Comparison of ENCODE assay signal across 27 mouse cellular contexts in genomic region chr8:98659287-98659686, GRCm38 (mm10).
"Had no signal": no experiment of that assay in that cellular context is flagged by ENCODE, and none has a peak within 500 bp of the region (broad histone marks: within the 10 kb centered on the region; RNA-seq: fewer than 3 reads in every experiment).

No protein-coding gene starts in this region.

- H3K4me3 ChIP-seq: embryonic facial prominence, embryonic 10.5 days; embryonic facial prominence, embryonic 12.5 days; embryonic facial prominence, embryonic 13.5 days; embryonic facial prominence, embryonic 15.5 days; erythroblast, embryonic 14.5 days; forebrain, embryonic 10.5 days; forebrain, embryonic 12.5 days; forebrain, embryonic 13.5 days; forebrain, embryonic 15.5 days; gastrocnemius, adult 2 months had no signal

- H3K27ac ChIP-seq: embryonic facial prominence, embryonic 10.5 days; embryonic facial prominence, embryonic 12.5 days; embryonic facial prominence, embryonic 13.5 days; embryonic facial prominence, embryonic 15.5 days; forebrain, embryonic 10.5 days; forebrain, embryonic 12.5 days; forebrain, embryonic 13.5 days; forebrain, embryonic 15.5 days; gastrocnemius, adult 2 months had no signal

- H3K9ac ChIP-seq: embryonic facial prominence, embryonic 12.5 days; embryonic facial prominence, embryonic 13.5 days; embryonic facial prominence, embryonic 15.5 days; forebrain, embryonic 12.5 days; forebrain, embryonic 13.5 days; forebrain, embryonic 15.5 days; forebrain, postnatal 0 days had no signal

- ATAC-seq: forebrain, embryonic 13.5 days; forebrain, embryonic 14.5 days; forebrain, embryonic 15.5 days; forebrain, embryonic 16.5 days; forebrain, postnatal 0 days had no signal

- DNase-seq: cerebellum, adult 18-20 months; cerebellum, adult 2 months; cerebellum, adult 8-10 months; cerebellum, adult 9-10 months; cerebellum, adult 9-11 months; cerebellum, postnatal 10 days; cerebellum, postnatal 14 days; cerebellum, postnatal 25 days; cerebellum, postnatal 36 days; embryo, embryonic 11 days; forebrain, postnatal 0 days; gastrocnemius, adult 2 months; gastrocnemius, postnatal 10 days; gastrocnemius, postnatal 14 days; gastrocnemius, postnatal 25 days; gastrocnemius, postnatal 36 days had no signal

- H3K9me3 ChIP-seq: embryonic facial prominence, embryonic 10.5 days; embryonic facial prominence, embryonic 12.5 days; embryonic facial prominence, embryonic 13.5 days; embryonic facial prominence, embryonic 15.5 days; forebrain, embryonic 10.5 days; forebrain, embryonic 12.5 days; forebrain, embryonic 13.5 days; forebrain, embryonic 15.5 days had no signal

- H3K4me2 ChIP-seq: embryonic facial prominence, embryonic 12.5 days; embryonic facial prominence, embryonic 13.5 days; embryonic facial prominence, embryonic 15.5 days; forebrain, embryonic 12.5 days; forebrain, embryonic 13.5 days; forebrain, embryonic 15.5 days had no signal

- H3K27me3 ChIP-seq: embryonic facial prominence, embryonic 12.5 days; embryonic facial prominence, embryonic 13.5 days; embryonic facial prominence, embryonic 15.5 days; forebrain, embryonic 12.5 days; forebrain, embryonic 13.5 days; forebrain, embryonic 15.5 days had no signal

- H3K36me3 ChIP-seq: embryonic facial prominence, embryonic 10.5 days; embryonic facial prominence, embryonic 12.5 days; embryonic facial prominence, embryonic 13.5 days; embryonic facial prominence, embryonic 15.5 days; forebrain, embryonic 10.5 days; forebrain, embryonic 12.5 days; forebrain, embryonic 15.5 days had no signal

- H3K4me1 ChIP-seq: embryonic facial prominence, embryonic 10.5 days; embryonic facial prominence, embryonic 12.5 days; embryonic facial prominence, embryonic 13.5 days; embryonic facial prominence, embryonic 15.5 days; forebrain, embryonic 10.5 days; forebrain, embryonic 12.5 days; forebrain, embryonic 13.5 days; forebrain, embryonic 15.5 days had no signal
